Mouse (Mus musculus): ENCODE data around the gene Wdr25.

- TF ChIP-seq HCFC1 (IDR thresholded peaks at IDR 0.05; ENCODE audit: borderline replicate concordance, insufficient read depth, low read length) (no peak), ZC3H11A (IDR thresholded peaks at IDR 0.05; ENCODE audit: borderline replicate concordance, low read depth, low read length) (no peak)
Measured at GRCm38 (mm10) chr12:108865007-108865494, 28.4 kb upstream of the Wdr25 start.
